Mouse (Mus musculus) left cerebral cortex, adult 18-20 months (tissue): ENCODE results near the gene Atp2c1. TPM values are rescaled to one million over a fixed set of nuclear protein-coding genes. Genes with fewer than 3 reads are reported as not detected.

Experiments used
- DNase-seq, 2 experiments: peaks; one replicate each; pipeline ENCODE4 v3.0.0; 2021 to 2022; ENCODE audit warnings: low spot score in 2 of 2, mixed read lengths in 1 of 2
- long read RNA-seq, 2 experiments: library from polyadenylated mRNA; stranded (forward); transcript quantifications; one replicate each; pipeline ENCODE4 v2.0.0; 2021
- total RNA-seq, 2 experiments: library from RNA; stranded (reverse); gene quantifications; 2 replicates each; pipeline ENCODE4 v1.2.3; 2021

Atp2c1 gene
- 100 to 1,000 TPM; 202 to 204 TPM for total RNA-seq
- long read RNA-seq, experiment 1, full-length matches to known transcripts, result 43 of 156 reads
- long read RNA-seq, experiment 1, partial matches to known transcripts, result 22 of 156 reads
- long read RNA-seq, experiment 1, other reads (novel, unspliced or antisense), result 91 of 156 reads
- long read RNA-seq, experiment 2, full-length matches to known transcripts, result 36 of 118 reads
- long read RNA-seq, experiment 2, partial matches to known transcripts, result 14 of 118 reads
- long read RNA-seq, experiment 2, other reads (novel, unspliced or antisense), result 68 of 118 reads

- no peak for DNase-seq
Measured at GRCm38 (mm10) chr9:105527219-105527618, at the start of gene Atp2c1. Gene Atp2c1, minus strand, starts transcription at chr9:105527319.

- no peak for DNase-seq
Measured at GRCm38 (mm10) chr9:105557452-105557851, 30.3 kb upstream of the Atp2c1 start.

GRCm38 (mm10) chr9:105556141-105556735 is 29.1 kb upstream of the Atp2c1 start:
- no peak for DNase-seq

GRCm38 (mm10) chr9:105554439-105554807 is 27.3 kb upstream of the Atp2c1 start:
- DNase-seq, result no peak

GRCm38 (mm10) chr9:105553629-105554438 is 26.7 kb upstream of the Atp2c1 start:
- DNase-seq, result no peak

- DNase-seq, result no peak
Measured at GRCm38 (mm10) chr9:105551407-105551806, 24.3 kb upstream of the Atp2c1 start.

- DNase-seq, result no peak
Measured at GRCm38 (mm10) chr9:105549096-105549495, 22.0 kb upstream of the Atp2c1 start.

- DNase-seq, result no peak
Measured at GRCm38 (mm10) chr9:105544013-105544750, 17.1 kb upstream of the Atp2c1 start.

- DNase-seq, result no peak
Measured at GRCm38 (mm10) chr9:105537473-105537872, 10.4 kb upstream of the Atp2c1 start.

- no peak for DNase-seq
Measured at GRCm38 (mm10) chr9:105536877-105537276, 9.8 kb upstream of the Atp2c1 start.

- no peak for DNase-seq
Measured at GRCm38 (mm10) chr9:105525355-105525754, 1.8 kb downstream of the Atp2c1 start.

GRCm38 (mm10) chr9:105523038-105523437 is 4.1 kb downstream of the Atp2c1 start:
- DNase-seq, result no peak

- DNase-seq, result no peak
Measured at GRCm38 (mm10) chr9:105522063-105522462, 5.1 kb downstream of the Atp2c1 start.

- no peak for DNase-seq
Measured at GRCm38 (mm10) chr9:105520776-105521552, 6.2 kb downstream of the Atp2c1 start.

GRCm38 (mm10) chr9:105519278-105519883 is 7.7 kb downstream of the Atp2c1 start:
- no peak for DNase-seq

GRCm38 (mm10) chr9:105503690-105504089 is 23.4 kb downstream of the Atp2c1 start:
- no peak for DNase-seq

GRCm38 (mm10) chr9:105502389-105502788 is 24.7 kb downstream of the Atp2c1 start:
- DNase-seq, result no peak

GRCm38 (mm10) chr9:105495316-105496174 is 31.6 kb downstream of the Atp2c1 start:
- peak; percentile 53 to 63 for DNase-seq
